Mouse (Mus musculus): Measurements from ENCODE around the gene Kras.

The Kras gene

DNA sequence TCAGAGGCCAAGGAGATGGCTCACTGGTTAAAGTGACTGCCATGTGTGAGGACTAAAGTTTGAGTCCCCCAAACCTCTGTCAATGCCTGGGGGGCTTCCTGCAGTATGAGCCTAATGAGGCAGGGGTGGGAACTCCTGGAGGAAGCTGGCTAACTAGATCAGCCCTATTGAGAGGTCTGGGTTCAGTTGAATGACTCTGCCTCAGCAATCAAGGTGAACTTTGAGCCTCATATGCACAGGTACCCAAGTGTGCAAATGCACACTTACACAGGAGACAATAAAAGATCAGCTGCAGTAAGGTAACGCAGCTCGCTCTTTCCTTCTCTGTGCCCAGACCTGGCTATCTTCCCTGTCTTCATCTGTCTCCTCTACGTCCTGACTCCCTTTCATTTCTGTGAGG is 57.0 kb downstream of the Kras start:
- no peak for DNase-seq (ENCODE audit: low read depth, low spot score)

DNA sequence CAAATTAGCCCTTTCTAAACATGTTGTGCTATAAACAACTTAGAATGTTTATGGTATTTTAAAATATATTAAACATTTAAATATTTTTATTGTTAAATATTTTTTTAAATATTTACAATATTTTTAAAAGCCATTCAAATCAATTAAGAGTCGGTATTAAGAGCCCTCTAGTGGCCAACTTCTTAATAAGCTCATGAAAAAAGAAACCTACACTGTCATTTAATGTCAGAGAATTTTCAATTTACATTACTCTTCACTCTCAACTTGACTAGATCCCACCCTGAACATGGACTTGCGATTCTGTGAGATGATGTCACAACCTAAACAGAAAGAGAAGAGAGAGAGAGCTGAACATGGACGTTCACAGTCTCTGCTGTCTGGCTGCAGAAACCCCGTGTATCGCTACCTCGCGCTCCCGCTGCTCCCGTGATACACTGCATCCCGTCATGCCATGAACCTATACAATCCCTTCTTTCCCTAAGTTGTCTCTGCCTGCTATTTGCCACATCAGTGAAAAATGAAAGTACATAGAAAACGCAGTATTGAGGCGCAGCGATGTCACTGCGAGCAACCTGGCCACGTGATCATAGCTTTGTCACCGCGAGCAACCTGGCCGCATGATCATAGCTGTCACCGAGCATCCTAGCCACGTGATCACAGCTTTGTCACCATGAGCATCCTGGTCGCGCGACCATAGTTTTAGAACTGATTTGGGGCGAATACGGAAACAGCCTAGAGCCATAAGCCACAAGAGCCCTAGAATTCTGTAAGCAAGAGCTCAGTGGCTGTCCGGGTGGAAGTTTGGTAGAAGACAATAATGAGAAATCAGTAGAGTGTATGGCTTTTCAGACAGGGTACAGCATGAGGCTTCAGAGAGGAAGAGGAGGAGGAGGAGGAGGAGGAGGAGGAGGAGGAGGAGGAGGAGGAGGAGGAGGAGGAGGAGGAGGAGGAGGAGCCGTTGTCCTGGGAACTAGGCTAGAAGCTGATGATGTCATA is 62.6 kb downstream of the Kras start:
- DNase-seq (ENCODE audit: low read depth, low spot score): peak; percentile 30

DNA sequence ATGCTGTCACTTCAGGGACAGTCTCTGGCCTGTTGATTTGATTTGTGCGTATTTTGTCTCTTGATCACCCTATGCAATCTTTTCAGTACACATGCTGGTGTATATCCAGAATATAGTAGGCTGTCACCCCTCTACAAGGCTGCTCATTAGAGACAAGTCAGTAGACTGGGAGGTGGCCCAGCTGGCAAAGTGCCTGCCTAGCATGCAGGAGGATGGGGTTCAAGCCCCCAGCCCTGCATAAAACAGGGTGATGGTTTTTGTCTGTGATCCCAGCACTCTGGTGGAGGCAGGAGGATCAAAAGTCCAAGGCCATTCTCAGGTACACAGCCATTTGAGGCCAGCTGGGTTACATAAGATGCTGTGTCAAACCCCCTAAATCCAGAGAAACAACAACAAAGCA is 63.9 kb downstream of the Kras start:
- DNase-seq (ENCODE audit: low read depth, low spot score): no peak

DNA sequence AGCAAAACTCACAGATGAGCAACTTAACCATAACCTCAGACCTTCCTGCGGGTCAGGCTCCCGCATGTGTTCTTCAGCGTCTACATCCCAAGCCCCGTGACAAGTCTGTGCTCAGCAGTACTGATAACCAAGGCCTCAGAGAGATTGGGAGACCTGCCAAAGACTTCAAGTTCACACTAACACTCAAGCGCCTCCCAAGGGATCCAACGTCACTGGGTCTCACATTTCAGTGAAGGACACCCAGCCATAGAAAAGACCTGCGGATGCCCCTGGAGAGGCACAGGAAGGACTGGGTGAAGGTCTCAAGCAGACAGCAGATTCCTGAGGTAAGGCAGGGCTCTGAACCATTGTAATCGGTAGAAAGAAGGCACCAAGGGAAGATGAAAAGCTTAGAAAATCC is 68.0 kb downstream of the Kras start:
- no peak for DNase-seq (ENCODE audit: low read depth, low spot score)

DNA sequence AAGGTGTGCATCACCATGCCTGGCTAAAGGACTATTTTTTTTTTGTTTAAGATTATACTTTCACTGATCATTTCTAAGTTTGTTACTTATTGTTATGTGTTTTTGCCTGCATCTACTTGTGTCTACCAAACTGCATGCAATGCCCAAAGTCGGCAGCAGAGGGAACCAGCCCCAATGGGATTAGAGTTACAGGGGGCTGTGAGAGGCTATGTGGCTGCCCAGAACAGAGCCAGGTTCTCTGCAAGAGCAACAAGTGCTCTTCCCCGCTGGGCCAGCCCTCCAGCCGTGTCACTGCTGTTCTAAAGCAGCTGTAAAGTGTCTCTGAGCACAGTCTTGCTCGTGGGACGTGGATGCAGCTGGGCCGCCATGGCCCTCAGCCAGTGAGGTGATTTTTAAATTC is 70.4 kb downstream of the Kras start:
- DNase-seq (ENCODE audit: low read depth, low spot score): peak; percentile 65

DNA sequence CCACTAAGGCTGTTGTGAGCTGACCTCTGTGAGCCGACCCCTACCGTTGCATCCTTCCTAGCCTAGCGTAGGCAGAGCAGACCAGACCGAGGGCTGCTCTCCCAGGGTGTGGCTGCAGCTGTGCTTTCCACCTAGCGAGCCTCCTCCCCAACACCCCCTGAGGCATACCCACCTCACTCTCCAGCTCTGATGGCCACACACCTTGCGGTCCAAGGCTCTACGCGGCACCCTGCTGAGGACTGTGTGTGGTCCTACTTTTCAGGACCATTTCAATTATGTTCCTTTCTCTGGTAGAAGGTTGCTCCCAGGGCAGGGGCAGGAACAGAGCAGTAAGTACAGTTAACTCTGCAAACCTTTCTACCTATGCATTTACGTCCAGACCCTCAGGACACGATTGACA is 73.6 kb downstream of the Kras start:
- DNase-seq (ENCODE audit: low read depth, low spot score): peak; percentile 37

DNA sequence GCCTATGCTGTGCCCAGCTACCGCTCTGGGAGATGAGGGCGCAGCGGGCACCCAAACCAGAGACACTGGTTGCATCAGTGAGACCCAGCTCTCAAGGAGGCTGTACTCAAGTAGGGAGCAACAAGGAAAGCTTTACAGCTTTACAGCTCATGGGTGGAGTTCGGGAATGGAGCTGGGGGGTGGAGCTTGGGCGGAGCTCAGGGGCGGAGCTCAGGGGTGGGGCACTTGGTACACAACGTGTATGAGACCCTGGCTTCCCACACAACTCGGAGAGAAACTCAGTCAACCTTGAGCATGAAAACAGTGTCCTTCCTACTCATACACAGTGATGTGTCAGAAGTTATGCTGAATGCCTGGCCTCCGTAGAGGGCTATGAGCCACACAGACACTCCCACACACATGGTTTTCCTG is 74.5 kb downstream of the Kras start:
- no peak for DNase-seq (ENCODE audit: low read depth, low spot score)

DNA sequence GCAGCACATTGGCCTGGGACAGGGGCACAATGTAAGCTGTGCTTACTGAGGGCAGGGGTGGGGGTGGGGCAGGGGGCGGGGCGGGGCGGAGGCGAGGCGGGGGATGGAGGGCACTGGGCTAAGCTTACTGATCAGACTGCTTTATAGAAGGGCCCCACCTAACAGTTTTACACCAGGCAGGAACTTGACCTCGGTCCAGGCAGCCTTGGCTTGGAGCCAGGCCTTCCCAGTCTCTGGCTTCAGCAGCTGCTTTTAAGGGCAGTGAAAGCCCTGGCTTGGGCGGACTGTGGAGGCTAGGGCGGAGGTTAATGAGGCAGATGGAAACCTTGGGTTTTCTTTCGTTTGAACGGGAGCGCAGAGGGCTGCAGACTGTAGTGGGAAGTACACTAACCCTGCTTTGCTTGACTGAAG is 76.3 kb downstream of the Kras start:
- peak; percentile 64 for DNase-seq (ENCODE audit: low read depth, low spot score)

DNA sequence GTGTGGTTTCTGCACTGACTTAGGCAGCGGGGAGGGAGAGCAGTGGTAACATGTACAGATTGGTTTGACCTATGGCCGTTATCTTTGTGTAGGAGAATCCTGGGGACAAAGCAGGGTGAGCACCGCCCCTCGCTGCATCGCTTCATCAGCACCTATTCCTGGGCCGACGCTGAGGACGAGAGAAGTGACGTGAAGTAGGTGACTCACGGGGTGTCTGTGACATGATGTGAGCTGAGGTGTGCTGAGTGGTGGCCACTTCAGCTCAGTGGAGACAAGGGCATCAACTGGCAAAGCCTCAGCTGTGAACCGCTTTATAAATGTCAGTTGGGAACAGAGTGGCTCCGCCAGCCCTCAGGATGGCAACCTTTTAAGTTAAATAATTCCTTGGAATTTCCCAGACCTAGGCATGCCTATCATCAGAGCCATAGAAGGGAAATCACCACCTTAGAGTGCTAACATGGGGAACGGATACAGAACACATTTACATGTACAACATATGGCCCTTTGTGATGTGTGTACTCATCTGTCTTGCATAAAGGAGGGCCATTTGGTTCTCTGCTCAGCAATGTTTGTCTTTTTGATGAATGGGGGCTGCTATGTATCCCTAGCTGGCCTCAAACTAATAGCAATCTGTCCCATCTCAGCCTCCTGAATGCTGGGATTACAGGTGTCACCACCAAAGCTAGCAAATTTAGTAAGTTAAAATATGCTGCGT is 78.0 kb downstream of the Kras start:
- no peak for DNase-seq (ENCODE audit: low read depth, low spot score)

Data from forelimb bud, embryonic 11.5 days (tissue).